Mouse (Mus musculus): ENCODE results near the gene Pde2a.

The Pde2a gene

GRCm38 (mm10) chr7:101477200-101477599, 55.7 kb downstream of the Pde2a start:
- DNase-seq: no peak

- DNase-seq: no peak
Observed at GRCm38 (mm10) chr7:101478099-101478498, 56.6 kb downstream of the Pde2a start.

DNA sequence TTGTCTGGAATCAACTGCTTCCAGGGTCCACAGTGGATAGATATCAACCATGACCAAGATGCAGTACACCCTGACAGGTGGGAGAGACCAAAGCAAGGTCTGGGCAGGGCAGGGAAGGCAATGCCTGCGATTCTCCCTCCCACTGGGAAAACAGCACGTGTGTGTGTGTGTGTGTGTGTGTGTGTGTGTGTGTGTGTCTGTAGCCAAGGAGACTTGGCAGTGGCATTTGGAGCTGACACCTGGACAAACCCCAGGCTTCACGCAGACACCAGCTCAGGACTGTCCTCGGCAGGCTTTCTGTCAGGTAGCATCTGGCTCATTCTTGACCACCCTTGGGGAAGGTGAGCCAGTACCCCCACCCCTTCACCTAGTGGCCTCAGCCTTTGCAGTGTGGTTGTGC, 58.4 kb downstream of the Pde2a start:
- DNase-seq: no peak

DNA sequence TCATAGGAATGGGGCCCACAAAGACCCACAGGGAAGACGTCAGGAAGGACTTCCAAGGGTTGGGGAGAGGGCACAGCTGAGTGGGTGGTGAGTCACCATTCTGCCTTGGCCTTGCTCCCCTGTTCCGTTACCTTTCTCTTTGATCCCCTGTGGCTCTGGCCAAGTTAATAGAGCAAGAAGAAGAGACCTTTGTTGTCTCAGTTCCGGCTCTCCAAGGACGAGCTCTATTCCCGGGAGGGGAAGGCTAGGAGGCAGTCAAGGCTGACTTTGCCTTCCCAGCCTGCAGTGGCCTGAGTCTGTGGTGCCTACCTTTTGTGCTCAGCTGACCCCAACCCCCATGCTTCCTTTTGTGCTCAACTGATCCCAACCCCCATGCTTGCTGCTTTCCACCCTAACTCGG, 59.2 kb downstream of the Pde2a start:
- DNase-seq: no peak

- DNase-seq: no peak
Observed at GRCm38 (mm10) chr7:101481872-101482498, 60.5 kb downstream of the Pde2a start.

DNA sequence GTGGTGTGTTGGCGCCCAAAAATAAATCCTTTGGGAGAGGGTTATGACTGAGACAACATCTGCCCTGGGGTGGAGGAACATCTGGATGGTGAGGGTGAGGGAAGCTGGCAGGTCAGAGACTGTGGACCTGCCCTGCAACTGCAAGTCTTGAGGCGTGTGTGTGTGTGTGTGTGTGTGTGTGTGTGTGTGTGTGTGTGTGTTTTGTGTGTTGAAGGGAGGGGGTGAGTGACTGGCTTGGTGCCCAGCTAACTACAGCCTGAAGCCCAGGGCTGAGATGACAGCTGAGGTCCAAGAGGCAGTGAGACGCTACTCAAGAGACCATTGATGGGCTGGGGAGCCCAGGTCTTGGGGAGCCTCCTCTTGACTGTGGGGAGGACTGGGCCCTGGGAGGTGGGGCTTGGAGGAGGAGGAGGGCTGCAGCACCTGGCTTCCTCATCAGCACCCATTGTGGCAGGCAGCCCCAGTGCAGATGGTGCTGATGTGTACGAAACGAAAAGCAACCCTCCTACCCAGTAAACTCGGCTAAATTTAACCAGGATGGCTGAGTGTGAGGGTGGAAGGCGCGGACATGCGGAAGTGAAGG, 61.1 kb downstream of the Pde2a start:
- DNase-seq: peak; percentile 52

DNA sequence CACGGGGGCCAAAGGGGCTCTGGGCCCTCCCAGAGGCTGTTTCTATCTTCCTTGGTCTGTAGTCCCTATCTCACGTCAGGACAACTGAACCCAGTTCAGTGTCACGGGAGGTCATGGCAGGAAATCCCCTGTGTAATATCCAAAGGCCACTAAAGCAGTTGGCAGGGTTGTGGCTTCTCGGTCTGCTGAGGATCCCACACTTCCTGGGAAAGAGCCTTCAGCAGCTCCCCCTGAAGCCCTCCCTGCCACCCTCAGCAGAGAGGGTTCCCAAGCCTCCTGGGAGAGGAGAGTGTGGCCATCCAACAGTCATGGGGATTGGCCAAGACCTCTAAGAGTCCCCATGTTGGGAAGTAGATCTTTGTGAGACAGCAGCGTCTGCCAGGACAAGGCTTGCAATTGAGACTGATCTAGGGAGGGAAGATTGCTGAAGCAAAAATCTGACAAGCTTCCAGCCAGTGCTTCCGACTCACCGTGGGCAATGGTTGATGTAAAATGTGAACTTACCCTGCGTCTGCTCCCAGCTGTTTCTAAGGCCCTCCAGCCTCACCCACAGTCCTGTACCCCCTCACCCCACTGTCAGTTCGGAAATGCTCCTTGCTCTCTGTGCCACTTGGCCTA, 62.1 kb downstream of the Pde2a start:
- no peak for DNase-seq

DNA sequence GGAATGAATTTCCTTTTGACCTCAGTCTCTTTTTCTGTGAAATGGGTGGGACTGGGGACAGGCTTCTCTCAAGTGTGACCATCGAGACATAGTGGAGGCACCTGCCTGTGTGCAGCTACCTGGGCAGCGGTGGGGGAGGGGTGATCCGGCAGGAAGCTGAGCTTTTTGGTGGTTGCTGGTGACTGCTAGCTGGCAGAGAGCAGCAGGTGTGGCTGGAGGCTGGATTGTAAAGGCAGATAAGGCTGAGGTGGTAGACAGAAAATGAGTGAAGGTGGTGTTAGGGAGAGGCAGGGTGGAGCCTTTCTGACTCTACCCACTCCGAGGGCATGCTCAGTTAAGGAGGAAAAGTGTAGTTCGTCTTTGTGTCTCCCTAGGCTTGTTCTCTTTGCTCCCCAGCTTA, 65.6 kb downstream of the Pde2a start:
- peak; percentile 46 for DNase-seq

DNA sequence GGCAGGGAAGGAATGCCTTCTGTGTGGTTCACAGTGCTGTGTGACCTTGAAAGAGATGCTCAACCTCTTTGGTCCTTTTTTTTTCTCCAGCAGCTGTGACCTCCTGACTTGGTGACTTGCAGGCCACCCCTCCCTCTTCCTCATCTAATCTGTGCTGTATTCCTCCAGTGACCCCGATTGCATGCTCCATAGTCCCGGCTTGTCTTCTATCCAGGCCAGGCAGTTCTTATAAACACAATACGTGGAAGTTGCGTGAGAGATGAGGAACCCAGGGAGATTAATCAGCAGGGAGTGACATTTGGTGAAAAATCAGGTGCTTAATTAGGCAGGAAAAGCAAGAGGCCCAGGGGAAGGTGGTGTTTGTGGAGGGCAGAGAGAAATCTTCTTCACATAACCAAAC, 69.5 kb downstream of the Pde2a start:
- no peak for DNase-seq

GRCm38 (mm10) chr7:101498385-101498784, 76.9 kb downstream of the Pde2a start:
- no peak for DNase-seq

DNA sequence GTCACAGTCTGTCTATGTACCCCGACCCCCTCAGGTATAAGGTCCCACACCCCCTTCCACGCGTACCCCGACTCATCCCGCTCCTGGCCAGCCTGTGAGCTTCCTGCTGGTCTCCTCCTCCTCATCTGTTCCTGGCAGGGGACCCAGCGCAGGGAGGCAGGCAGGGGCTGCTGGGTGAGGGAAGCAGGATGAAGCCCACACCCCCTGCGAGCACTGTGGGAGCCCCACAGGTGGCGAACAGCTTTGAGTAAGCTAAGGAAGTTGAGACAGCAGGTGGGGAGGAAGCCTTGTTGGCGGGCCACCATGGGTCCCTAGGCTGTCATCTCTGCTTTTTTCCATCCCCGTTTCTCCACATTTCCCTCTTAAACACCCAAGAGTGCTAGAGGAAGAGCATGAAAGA, 77.8 kb downstream of the Pde2a start:
- peak; percentile 49 for DNase-seq

DNA sequence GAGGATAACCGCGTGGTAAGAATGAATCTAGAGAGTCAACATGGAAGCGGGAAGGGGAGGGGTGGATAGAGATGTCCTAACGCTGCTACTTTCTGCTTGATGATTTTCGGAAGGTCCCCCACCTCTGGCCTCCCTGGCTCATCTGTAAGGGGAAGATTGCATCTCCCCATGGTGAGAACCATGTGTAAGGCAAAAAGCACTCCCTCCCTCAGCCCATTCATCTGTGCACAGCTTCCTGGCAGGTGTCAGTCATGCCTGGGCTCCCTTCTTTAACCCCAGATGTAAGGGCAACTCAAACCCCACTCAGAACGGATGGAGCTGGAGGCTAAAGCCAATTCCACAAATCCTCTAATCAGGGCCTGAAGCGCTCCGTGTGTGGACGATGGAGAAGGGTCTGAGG, 78.2 kb downstream of the Pde2a start:
- DNase-seq: peak; percentile 35

- DNase-seq: no peak
Observed at GRCm38 (mm10) chr7:101501236-101501635, 79.7 kb downstream of the Pde2a start.

DNA sequence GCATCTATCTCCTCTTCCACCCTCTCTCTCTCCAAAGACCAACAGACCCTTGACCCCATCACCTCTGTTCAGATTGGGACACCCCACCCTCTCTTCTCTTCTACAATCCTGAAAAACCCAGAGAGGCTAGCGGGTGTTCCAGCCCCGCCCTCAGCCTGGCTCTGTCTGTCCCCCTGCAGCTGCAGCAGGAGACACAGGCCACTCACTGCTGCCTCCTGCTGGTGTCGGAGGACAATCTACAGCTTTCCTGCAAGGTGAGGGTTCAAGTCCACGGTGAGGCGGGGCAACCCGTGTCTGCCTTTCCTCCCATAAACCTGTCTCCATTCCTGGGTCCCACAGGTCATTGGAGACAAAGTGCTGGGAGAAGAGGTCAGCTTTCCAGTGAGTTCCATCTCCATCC, 80.2 kb downstream of the Pde2a start:
- DNase-seq: no peak

GRCm38 (mm10) chr7:101503351-101503750, 81.9 kb downstream of the Pde2a start:
- peak; percentile 74 for DNase-seq

GRCm38 (mm10) chr7:101503803-101504202, 82.3 kb downstream of the Pde2a start:
- peak; percentile 14 for DNase-seq

DNA sequence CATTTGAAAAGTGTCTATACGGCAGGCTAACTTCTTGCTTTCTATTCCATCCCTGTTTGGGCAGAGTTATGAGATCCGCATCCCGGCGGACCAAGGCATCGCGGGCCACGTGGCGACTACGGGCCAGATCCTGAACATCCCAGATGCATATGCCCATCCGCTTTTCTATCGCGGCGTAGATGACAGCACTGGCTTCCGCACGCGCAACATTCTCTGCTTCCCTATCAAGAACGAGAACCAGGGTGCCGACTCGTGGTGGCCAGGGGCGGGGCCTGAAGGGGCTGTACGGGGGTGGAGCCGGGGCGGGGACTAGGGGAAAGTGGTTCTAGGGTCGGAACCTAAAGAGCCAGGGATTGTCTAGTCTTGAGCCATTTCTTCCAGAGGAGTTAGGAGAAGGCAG, 83.0 kb downstream of the Pde2a start:
- peak; percentile 52 for DNase-seq

DNA sequence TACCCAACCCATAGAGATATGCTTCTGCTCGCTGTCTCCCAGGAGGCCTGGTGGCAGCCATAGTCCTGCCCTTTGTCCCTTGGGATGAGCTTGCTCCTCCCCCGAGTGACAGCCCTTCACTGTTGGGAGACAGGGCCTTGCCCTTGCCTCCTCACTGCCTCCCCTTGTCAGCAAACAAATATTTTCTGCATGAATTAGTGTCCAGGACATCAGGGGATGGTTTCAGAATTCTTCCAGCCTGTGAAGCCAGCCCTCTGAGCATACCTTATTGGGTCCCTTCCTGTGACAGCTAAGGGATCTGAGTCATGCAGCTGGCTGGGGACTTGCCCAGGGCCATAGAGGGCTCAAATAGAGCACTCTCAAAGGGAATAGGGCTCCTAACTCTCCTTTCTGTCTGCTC, 87.7 kb downstream of the Pde2a start:
- DNase-seq: no peak

DNA sequence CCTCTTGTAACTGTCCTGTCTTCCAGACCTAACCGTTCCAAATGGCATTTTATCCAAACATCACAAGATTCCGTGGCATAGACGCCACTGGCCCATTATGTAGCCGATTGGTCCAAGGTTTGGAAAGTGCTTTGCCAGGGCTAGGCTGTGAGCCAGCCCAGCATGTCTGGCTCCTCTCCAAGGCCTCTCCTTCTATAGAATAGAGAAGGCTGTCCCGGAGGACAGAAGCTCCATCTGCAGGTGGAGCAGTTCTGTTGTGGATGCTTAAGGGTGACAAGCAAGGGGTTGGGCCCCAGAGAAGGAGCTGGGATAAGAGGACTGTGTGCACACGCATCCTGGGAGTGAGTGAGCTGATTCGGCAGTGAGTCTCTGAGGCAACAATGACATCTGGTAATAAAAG, 92.2 kb downstream of the Pde2a start:
- no peak for DNase-seq

GRCm38 (mm10) chr7:101514768-101515167, 93.3 kb downstream of the Pde2a start:
- DNase-seq: no peak

GRCm38 (mm10) chr7:101515295-101515694, 93.8 kb downstream of the Pde2a start:
- no peak for DNase-seq

- DNase-seq: no peak
Observed at GRCm38 (mm10) chr7:101516460-101516859, 95.0 kb downstream of the Pde2a start.

DNA sequence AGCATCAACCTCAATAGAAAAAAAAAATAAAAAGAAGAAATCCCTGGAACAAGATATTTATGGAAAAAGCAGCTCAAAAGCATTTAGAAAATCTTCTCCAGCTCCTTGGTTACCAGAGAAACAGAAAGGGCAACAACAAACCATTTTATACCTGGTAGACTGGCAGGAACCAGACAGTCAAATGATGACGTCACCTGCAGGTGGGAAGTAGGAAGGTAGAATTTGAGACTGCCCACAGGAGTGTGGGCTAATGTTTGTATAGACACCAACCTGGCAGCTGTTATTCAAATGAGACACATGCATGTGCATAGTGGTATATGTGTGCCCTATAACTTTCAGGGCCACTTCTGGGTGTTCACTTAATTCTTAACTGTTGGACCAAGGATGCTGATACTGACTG, 100.2 kb downstream of the Pde2a start:
- DNase-seq: no peak

DNA sequence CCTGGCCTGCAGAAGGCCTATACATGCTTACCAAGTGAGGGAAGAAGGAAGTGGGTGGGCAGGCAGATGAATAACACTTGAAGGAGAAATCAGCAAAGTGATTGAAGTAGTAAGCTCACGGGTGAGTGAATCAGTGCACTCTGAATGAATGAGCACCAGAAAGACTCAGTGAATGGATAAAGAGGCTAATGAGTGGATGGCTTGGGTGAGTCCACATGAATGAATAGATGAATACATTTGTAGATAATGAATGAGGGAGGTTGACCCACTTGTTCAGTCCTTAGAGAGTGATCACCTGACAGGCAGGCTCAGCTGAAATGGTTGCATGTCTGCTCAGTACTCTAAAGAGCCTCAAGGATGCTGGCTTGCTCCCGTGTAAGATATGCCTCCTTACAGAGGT, 101.7 kb downstream of the Pde2a start:
- DNase-seq: no peak

DNA sequence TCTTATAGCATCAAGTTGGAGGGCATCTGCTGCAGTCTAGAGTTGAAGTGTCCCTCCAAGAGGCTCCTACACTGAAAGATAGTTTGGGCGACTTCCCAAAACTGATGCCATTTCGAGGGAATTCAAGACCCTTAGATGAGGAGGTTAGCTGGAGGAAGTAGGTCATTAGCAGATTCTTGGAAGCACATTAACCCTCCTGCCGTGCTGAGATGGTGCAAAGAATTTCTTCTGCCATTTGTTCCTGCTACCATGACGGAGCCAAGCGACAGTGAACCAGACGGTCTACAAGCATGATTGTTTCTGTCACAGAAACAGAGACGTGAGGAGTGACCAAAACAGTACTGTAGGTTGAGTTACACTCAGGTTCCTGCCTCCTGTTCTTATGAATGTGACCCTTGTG, 105.0 kb downstream of the Pde2a start:
- no peak for DNase-seq

Data from thymus, postnatal 25 days (tissue).